Mouse (Mus musculus): ENCODE measurements at regions not wholly inside any gene's neighbourhood (a gene's known extent, or its start where the extent isn't known, plus 50 kb on each side); places are given as distances from the start of the nearest gene placed in this dataset.

DNA sequence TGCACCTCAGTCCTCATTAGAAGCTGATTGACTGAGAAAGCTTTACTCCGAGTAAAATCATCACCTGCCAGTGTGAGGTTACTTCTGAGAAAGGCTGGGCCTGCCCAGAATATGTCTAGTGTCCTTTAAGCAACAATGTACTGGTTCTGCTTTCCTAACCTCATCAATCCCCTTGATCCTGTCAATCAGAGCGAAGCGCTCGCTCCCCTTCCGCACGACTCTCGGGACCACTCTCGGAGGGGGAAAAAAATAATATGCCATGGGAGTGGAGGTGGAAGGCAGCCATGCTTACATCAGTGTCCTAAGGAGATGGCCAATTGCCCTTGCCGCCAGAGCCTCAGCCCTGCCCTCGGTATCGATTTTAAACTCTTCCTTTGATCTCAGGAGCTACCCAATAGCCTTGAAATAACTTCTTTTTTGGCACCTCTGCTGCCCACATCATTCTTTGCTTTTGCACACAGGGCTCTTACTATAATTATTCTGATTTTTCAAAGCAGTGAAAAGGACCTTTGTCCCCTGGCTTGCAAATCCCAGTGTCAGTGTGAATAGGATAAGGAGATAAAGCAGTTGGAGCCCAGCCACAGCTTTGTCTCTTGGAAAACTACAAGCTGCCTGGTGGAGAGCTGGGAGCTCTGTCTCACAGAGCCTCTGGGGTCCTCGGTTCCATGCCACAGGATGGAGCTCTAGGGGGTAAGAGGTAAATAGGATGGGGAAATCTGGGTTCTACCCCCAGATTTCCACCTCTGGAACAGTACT, 80.5 kb upstream of the Mon1b start:
- no peak for DNase-seq (ENCODE audit: low read depth, low spot score)
- TF ChIP-seq TBP (IDR thresholded peaks at IDR 0.05; ENCODE audit: low read depth, low read length) (no peak), NRF1 (IDR thresholded peaks at IDR 0.05; ENCODE audit: insufficient read depth, low read depth, low read length, poor library complexity, severe bottlenecking) (no peak)
- no peaks in the 10 kb centered on the region for H3K9me3 ChIP-seq (replicated peaks; ENCODE audit: insufficient read depth, low read length)

DNA sequence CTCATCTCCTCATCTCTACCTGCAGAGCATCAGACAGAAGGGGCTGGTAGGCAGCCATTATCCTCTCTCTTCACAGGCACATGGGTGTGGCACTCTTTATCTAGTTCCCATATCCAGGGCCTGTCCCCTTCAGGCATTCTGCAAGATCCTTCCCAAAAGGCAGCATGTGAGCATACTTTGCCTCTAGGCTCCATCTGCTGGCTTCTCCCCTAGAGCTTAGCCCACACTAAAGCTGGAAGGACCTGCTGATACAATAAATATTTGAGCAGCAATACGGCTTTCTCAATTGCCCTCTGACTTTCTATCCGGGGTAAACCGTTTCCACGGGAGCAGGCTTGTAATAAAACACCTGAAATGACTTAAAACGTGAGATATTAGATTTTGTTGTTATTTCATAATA, 78.4 kb upstream of the Mon1b start:
- H3K9me3 ChIP-seq (replicated peaks; ENCODE audit: insufficient read depth, low read length): no peaks in the 10 kb centered on the region
- no peaks in the 10 kb centered on the region for H3K27me3 ChIP-seq (ENCODE audit: control insufficient read depth in 1 of 2, insufficient read depth in 2 of 2, low read length in 2 of 2)
- TF ChIP-seq GABPA (IDR thresholded peaks at IDR 0.05; ENCODE audit: low read depth, low read length): no peak
- no peak for TF ChIP-seq ZC3H11A (IDR thresholded peaks at IDR 0.05; ENCODE audit: low read depth, low read length)
- TF ChIP-seq GATA1 (IDR thresholded peaks at IDR 0.05; ENCODE audit: low read depth, low read length): no peak
- no peak for TF ChIP-seq RCOR1 (IDR thresholded peaks at IDR 0.05; ENCODE audit: low read depth, low read length)
- no peak for TF ChIP-seq POLR2A (IDR thresholded peaks at IDR 0.05; ENCODE audit: control insufficient read depth in 1 of 2, insufficient read depth in 1 of 2, low read depth in 1 of 2, low read length in 2 of 2, poor library complexity in 1 of 2)
- TF ChIP-seq TBP (IDR thresholded peaks at IDR 0.05; ENCODE audit: low read depth, low read length): no peak
- no peak for TF ChIP-seq MAX (IDR thresholded peaks at IDR 0.05; ENCODE audit: low read length)
- no peak for TF ChIP-seq MAFK (IDR thresholded peaks at IDR 0.05; ENCODE audit: borderline replicate concordance, low read depth, low read length)
- TF ChIP-seq UBTF (IDR thresholded peaks at IDR 0.05; ENCODE audit: borderline replicate concordance, insufficient read depth, low read depth, low read length): no peak
- no peak overlapping the region for H3K4me3 ChIP-seq (ENCODE audit: control insufficient read depth in 1 of 2, insufficient read depth in 1 of 2, low read depth in 2 of 2, low read length in 2 of 2)
- H3K4me1 ChIP-seq (ENCODE audit: control insufficient read depth in 1 of 2, insufficient read depth in 2 of 2, low read length in 2 of 2): no peaks in the 10 kb centered on the region
- DNase-seq (ENCODE audit: low read depth, low spot score): no peak
- no peak overlapping the region for H3K9ac ChIP-seq (ENCODE audit: control insufficient read depth, low read depth, low read length, poor library complexity, severe bottlenecking)
- H3K79me2 ChIP-seq (ENCODE audit: control insufficient read depth, insufficient read depth, low read length, poor library complexity): no peaks in the 10 kb centered on the region
- no peak overlapping the region for H3K27ac ChIP-seq (ENCODE audit: control insufficient read depth, low read depth, low read length)
- H3K36me3 ChIP-seq (ENCODE audit: control insufficient read depth in 1 of 2, insufficient read depth in 2 of 2, low read length in 2 of 2): no peaks in the 10 kb centered on the region

More for the DNA sequence above, 80.5 kb upstream of the Mon1b start:
- Histone ChIP-seq H3K27me3 (ENCODE audit: control insufficient read depth in 1 of 2, insufficient read depth in 2 of 2, low read length in 2 of 2) (no peaks in the 10 kb centered on the region), H3K79me2 (ENCODE audit: control insufficient read depth, insufficient read depth, low read length, poor library complexity) (no peaks in the 10 kb centered on the region), H3K9ac (ENCODE audit: control insufficient read depth, low read depth, low read length, poor library complexity, severe bottlenecking) (no peak overlapping the region), H3K4me1 (ENCODE audit: control insufficient read depth in 1 of 2, insufficient read depth in 2 of 2, low read length in 2 of 2) (no peaks in the 10 kb centered on the region), H3K4me3 (ENCODE audit: control insufficient read depth in 1 of 2, insufficient read depth in 1 of 2, low read depth in 2 of 2, low read length in 2 of 2) (no peak overlapping the region), H3K27ac (ENCODE audit: control insufficient read depth, low read depth, low read length) (no peak overlapping the region), H3K36me3 (ENCODE audit: control insufficient read depth in 1 of 2, insufficient read depth in 2 of 2, low read length in 2 of 2) (no peaks in the 10 kb centered on the region)

DNA sequence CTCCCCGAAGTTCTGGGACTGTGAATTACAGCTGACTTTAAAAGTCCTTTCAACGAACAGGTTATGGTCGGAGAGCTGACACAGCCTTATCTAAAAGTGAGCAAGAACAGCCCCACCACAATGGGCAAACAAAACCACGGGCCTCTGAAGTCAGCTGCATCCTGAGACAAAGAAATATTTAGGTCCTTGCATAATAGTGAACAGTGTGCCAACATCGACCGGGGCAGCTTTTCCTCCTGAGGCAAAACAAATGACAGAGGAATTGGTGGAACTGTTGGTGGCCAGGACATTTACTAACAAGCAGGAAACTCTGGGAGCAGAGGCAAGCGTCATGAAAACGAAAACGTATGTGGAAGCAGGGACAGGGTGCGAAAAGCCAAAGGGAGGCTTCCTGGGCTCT, 54.3 kb upstream of the Mon1b start:
- no peaks in the 10 kb centered on the region for H3K79me2 ChIP-seq (ENCODE audit: control insufficient read depth, insufficient read depth, low read length, poor library complexity)
- H3K27ac ChIP-seq (ENCODE audit: control insufficient read depth, low read depth, low read length): no peak overlapping the region
- H3K36me3 ChIP-seq (ENCODE audit: control insufficient read depth in 1 of 2, insufficient read depth in 2 of 2, low read length in 2 of 2): no peaks in the 10 kb centered on the region
- no peaks in the 10 kb centered on the region for H3K9me3 ChIP-seq (replicated peaks; ENCODE audit: insufficient read depth, low read length)
- TF ChIP-seq SMC3 (IDR thresholded peaks at IDR 0.05; ENCODE audit: low read depth, low read length): no peak
- TF ChIP-seq TCF12 (IDR thresholded peaks at IDR 0.05; ENCODE audit: low read depth, low read length): no peak
- TF ChIP-seq MAX (IDR thresholded peaks at IDR 0.05; ENCODE audit: low read length): no peak
- TF ChIP-seq MYB (IDR thresholded peaks at IDR 0.05; ENCODE audit: low read depth, low read length): no peak
- TF ChIP-seq USF1 (IDR thresholded peaks at IDR 0.05; ENCODE audit: low read depth, low read length): no peak
- H3K27me3 ChIP-seq (ENCODE audit: control insufficient read depth in 1 of 2, insufficient read depth in 2 of 2, low read length in 2 of 2): no peaks in the 10 kb centered on the region
- H3K4me3 ChIP-seq (ENCODE audit: control insufficient read depth in 1 of 2, insufficient read depth in 1 of 2, low read depth in 2 of 2, low read length in 2 of 2): no peak overlapping the region
- DNase-seq (ENCODE audit: low read depth, low spot score): no peak
- no peak overlapping the region for H3K9ac ChIP-seq (ENCODE audit: control insufficient read depth, low read depth, low read length, poor library complexity, severe bottlenecking)
- no peaks in the 10 kb centered on the region for H3K4me1 ChIP-seq (ENCODE audit: control insufficient read depth in 1 of 2, insufficient read depth in 2 of 2, low read length in 2 of 2)
